Mouse (Mus musculus): ENCODE measurements around the gene Macrod2.

GRCm38 (mm10) chr2:141279130-141279698, 884.1 kb downstream of the Macrod2 start:
- TF ChIP-seq CTCF (IDR thresholded peaks at IDR 0.05; ENCODE audit: control insufficient read depth, insufficient read depth, insufficient replicate concordance, low read depth, low read length) (no peak), POLR2A (IDR thresholded peaks at IDR 0.05; ENCODE audit: control insufficient read depth, low read depth, low read length) (no peak)

Data from testis, adult 2 months (tissue).